Mouse (Mus musculus) bone marrow macrophage, adult 2 months (primary cell): ENCODE data around the gene Nop10. TPM values are rescaled to one million over a fixed set of nuclear protein-coding genes. Genes with fewer than 3 reads are reported as not detected.
A peak's percentile ranks its signal among the peaks of the same experiment; 100 is the strongest.
"Not testable (repeated sequence)": the region's sequence is repeated elsewhere in the genome, so short reads cannot be mapped to it uniquely, and the experiment has no call there.

Source experiments
- H3K27ac ChIP-seq: 2 replicates; pipeline ENCODE4 v1.5.1; 2012; ENCODE audit warnings: low read depth, low read length; ENCODE audit not compliant: insufficient read depth
- H3K4me1 ChIP-seq: 2 replicates; pipeline ENCODE4 v1.6.1; 2012; ENCODE audit warnings: low read length; ENCODE audit not compliant: control insufficient read depth, insufficient read depth
- H3K4me3 ChIP-seq: 2 replicates; pipeline ENCODE4 v1.5.1; 2012; ENCODE audit warnings: mild to moderate bottlenecking, low read length, moderate library complexity; ENCODE audit not compliant: insufficient read depth
- CTCF ChIP-seq: IDR thresholded peaks from 2 replicates; pipeline ENCODE4 v1.5.1; 2012; ENCODE audit warnings: low read depth, mild to moderate bottlenecking, low read length, moderate library complexity
- POLR2A ChIP-seq: IDR thresholded peaks from 2 replicates; pipeline ENCODE4 v1.6.1; 2012; ENCODE audit warnings: mild to moderate bottlenecking, low read depth, low read length, borderline replicate concordance
- polyA plus RNA-seq: library from polyadenylated mRNA; stranded (reverse); fragments of >200 nt; gene quantifications from 2 replicates; pipeline ENCODE4 v1.2.4, GENCODE M21; 2012; ENCODE audit not compliant: missing spikeins, insufficient read depth, insufficient read length

Gene Nop10
- polyA plus RNA-seq, 1 experiment, result 52.6 TPM

- Histone ChIP-seq H3K4me1 (peaks cover 8% of the 10 kb centered on the region), H3K27ac (peak overlapping the region; percentile 19; the same call in 1 of the 2 replicates), H3K4me3 (peak overlapping the region; percentile 63)
- TF ChIP-seq CTCF (no peak), POLR2A (no peak)
Measured at GRCm38 (mm10) chr2:112284363-112285030, 22.8 kb downstream of the Nop10 start.

GRCm38 (mm10) chr2:112285031-112285390 is 23.3 kb downstream of the Nop10 start:
- Histone ChIP-seq H3K27ac (no peak overlapping the region), H3K4me3 (peak overlapping the region; percentile 63; the same call in 1 of the 2 replicates), H3K4me1 (peaks cover 8% of the 10 kb centered on the region)
- no peak for TF ChIP-seq POLR2A
- no peak for TF ChIP-seq CTCF

GRCm38 (mm10) chr2:112286062-112286461 is 24.3 kb downstream of the Nop10 start:
- H3K27ac ChIP-seq, H3K4me1 ChIP-seq, H3K4me3 ChIP-seq: not testable (repeated sequence)

DNA sequence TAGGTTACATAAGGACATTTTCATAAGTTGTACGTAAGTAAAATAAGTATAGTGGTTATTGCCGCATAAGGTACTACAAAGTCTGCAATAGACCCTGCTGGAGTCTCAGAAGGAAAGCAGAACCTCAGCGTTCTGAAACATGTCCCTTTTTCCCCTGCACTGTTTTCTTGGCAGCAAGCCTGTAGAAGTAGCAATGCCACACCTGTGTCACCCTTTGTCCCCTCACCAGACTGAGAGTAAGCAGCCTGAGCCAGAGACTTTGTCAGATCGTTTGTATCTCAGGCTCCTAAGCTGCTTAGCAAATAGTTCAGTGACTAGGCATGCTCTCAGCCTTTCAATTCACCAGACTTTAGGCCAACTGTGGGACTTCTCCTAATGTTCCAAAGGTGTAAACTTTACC is 25.3 kb downstream of the Nop10 start:
- TF ChIP-seq CTCF, result no peak
- TF ChIP-seq POLR2A, result no peak
- Histone ChIP-seq H3K4me3 (no peak overlapping the region), H3K4me1 (peaks cover 6% of the 10 kb centered on the region), H3K27ac (no peak overlapping the region)

DNA sequence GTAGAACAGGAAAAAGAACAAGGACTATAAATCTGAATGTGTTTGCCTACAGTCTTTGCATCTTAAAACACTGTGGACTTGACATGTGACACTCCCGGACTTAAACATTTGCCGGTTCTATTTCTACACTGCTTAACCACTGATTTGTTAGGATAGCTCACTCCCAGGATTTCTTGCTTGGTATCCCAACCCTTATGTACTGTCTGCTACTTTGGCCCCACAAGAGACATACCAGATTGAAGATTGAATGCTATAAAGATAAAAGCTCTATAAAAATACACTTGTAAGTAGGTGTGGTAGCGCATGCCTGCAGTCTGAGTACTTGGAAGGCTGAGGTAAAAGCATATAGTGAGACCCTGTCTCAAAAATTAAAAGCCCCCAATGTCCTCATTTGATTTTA is 27.8 kb downstream of the Nop10 start:
- no peak overlapping the region for H3K4me3 ChIP-seq
- peaks cover 2% of the 10 kb centered on the region; the same call in 1 of the 2 replicates for H3K4me1 ChIP-seq
- TF ChIP-seq POLR2A (no peak), CTCF (no peak)
- H3K27ac ChIP-seq, result no peak overlapping the region

DNA sequence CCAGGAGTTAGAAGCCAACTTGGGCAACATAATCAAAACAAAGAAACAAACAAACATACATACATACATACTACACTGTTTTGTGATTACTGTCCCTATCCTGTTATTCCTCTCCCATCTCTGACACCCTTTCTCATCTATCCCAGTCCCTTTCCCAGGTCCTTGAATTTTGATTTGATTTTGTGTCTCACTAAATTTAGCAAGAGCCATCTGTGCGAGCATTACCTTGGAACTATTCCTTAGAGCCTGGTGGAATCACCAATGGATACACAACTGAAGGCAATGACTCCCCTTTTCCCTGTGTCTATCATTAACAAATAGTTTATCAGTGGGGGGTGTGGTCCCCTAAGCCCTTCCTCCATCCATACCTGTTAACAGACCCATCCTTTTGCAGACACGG is 31.1 kb downstream of the Nop10 start:
- TF ChIP-seq CTCF, result no peak
- TF ChIP-seq POLR2A, result no peak
- H3K27ac ChIP-seq, result no peak overlapping the region
- H3K4me3 ChIP-seq, result no peak overlapping the region
- H3K4me1 ChIP-seq, result peaks cover 2% of the 10 kb centered on the region; the same call in 1 of the 2 replicates

DNA sequence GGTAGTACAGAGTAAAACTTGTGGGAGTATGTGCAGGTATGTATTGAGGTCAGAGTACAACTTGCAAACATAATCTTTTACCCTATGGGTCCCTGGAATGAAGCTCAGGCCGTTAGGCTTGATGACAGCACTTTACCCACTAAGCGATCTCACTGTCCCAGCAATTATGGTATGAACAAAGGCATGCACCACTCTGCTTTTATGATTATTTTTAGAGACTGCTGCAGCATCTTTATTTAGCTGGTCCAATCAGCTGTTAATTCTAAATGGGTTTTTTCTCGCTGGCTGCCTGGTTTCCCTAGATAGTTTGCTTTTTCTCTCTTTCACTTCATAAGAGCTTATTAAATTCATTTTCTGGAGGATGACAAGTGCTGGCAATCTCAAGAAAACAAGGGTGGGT is 34.5 kb downstream of the Nop10 start:
- Histone ChIP-seq H3K4me1 (peaks cover 2% of the 10 kb centered on the region; the same call in 1 of the 2 replicates), H3K27ac (no peak overlapping the region), H3K4me3 (no peak overlapping the region)
- TF ChIP-seq POLR2A (no peak), CTCF (no peak)

DNA sequence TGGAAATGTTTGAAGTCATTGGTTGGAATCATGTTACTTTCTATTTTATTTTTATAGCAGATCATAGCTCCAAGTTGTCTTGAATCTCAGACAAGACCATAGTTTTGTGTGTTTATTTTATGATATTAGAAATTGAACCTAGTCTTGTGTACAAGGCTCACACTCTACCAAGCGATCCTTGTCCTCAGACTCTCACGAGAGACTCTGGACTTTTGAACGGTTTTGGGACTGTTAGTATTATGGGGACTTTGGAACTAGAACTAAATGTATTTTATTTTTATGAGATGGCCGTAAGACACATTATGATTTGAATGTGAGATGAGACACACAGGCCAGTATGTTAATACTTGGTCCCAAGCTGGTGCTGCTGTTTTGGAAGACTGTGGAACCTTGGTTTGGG is 36.5 kb downstream of the Nop10 start:
- TF ChIP-seq POLR2A (no peak), CTCF (no peak)
- Histone ChIP-seq H3K4me1 (peaks cover 2% of the 10 kb centered on the region; the same call in 1 of the 2 replicates), H3K27ac (no peak overlapping the region), H3K4me3 (no peak overlapping the region)

GRCm38 (mm10) chr2:112308671-112309070 is 46.9 kb downstream of the Nop10 start:
- H3K27ac ChIP-seq, result no peak overlapping the region
- H3K4me1 ChIP-seq, result peaks cover 24% of the 10 kb centered on the region
- TF ChIP-seq CTCF (no peak), POLR2A (no peak)
- no peak overlapping the region for H3K4me3 ChIP-seq

DNA sequence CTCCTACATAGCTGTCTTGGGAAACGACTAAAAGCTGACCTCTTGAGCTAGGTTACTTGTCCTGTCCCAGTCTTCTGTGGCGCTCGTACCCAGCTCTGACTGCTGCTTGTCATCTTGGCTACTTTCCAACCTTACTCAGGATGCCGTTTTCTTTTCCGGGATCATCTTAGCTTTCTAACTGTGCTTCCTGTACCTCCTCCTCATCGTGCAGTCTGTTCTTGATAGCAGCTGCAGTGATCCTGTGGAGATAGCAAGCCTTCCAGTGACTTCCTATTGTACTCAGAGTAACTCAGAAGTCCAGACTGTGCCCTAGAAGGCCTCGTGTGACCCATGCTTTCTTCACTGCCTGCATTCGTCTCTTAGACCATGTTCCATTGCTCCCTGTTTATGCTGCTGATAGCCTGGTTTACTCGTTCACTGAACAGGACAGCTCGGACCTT is 47.5 kb downstream of the Nop10 start:
- H3K27ac ChIP-seq, result peak overlapping the region; percentile 2; the same call in 1 of the 2 replicates
- H3K4me1 ChIP-seq, result peaks cover 24% of the 10 kb centered on the region
- no peak overlapping the region for H3K4me3 ChIP-seq
- TF ChIP-seq CTCF (no peak), POLR2A (no peak)

Other genes starting within 250 kb of the Nop10 start
- not detected in 2 replicates for gene Olfr1310, start 249.2 kb upstream of the Nop10 start, polyA plus RNA-seq
- not detected in 2 replicates for gene Olfr1311, start 237.5 kb upstream of the Nop10 start, polyA plus RNA-seq
- gene Olfr1312, start 211.7 kb upstream of the Nop10 start, polyA plus RNA-seq, result not detected in 2 replicates
- not detected in 2 replicates for gene Olfr1313, start 184.1 kb upstream of the Nop10 start, polyA plus RNA-seq
- not detected in 2 replicates for gene Olfr1314, start 165.1 kb upstream of the Nop10 start, polyA plus RNA-seq
- gene Olfr1315-ps1, start 146.5 kb upstream of the Nop10 start, polyA plus RNA-seq, result not detected in 2 replicates
- 0.33 TPM in 1 of 2 replicates, not detected in the other for gene Olfr1316, start 126.9 kb upstream of the Nop10 start, polyA plus RNA-seq
- not detected in 2 replicates for gene Olfr1317, start 121.6 kb upstream of the Nop10 start, polyA plus RNA-seq
- gene Olfr1318, start 107.7 kb upstream of the Nop10 start, polyA plus RNA-seq, result not detected in 2 replicates
- 5.0 and 5.5 TPM in 2 replicates for gene Lpcat4, start 22.5 kb upstream of the Nop10 start, polyA plus RNA-seq
- gene Nutm1, start 2.6 kb upstream of the Nop10 start, polyA plus RNA-seq, result not detected in 2 replicates
- 101 and 110 TPM in 2 replicates for gene Slc12a6, start 3.9 kb downstream of the Nop10 start, polyA plus RNA-seq
- gene Gm21985, start 4.4 kb downstream of the Nop10 start, polyA plus RNA-seq, result not detected in 2 replicates
- 49.9 and 58.9 TPM in 2 replicates for gene Emc4, start 106.1 kb downstream of the Nop10 start, polyA plus RNA-seq
- 21.9 and 25.2 TPM in 2 replicates for gene Katnbl1, start 117.3 kb downstream of the Nop10 start, polyA plus RNA-seq
- gene Emc7, start 193.1 kb downstream of the Nop10 start, polyA plus RNA-seq, result 20.9 and 21.8 TPM in 2 replicates
- gene Chrm5, start 218.8 kb downstream of the Nop10 start, polyA plus RNA-seq, result not detected in 2 replicates
- 8.9 and 9.4 TPM in 2 replicates for gene Aven, start 231.0 kb downstream of the Nop10 start, polyA plus RNA-seq